Mouse (Mus musculus) G1E-ER4 (cell line): ENCODE results near the gene Ppp1r36. TPM values are rescaled to one million over a fixed set of nuclear protein-coding genes. Genes with fewer than 3 reads are reported as not detected.

Source experiments
- GATA1 ChIP-seq: IDR thresholded peaks from one replicate; pipeline ENCODE4 v1.8.0; 2012; ENCODE audit warnings: low read length, inconsistent platforms
- polyA plus RNA-seq: library from polyadenylated mRNA; stranded (reverse); fragments of >175 nt; gene quantifications from 2 replicates; pipeline ENCODE4 v1.2.3, GENCODE M21; 2012

Gene Ppp1r36
- polyA plus RNA-seq: not detected in 2 replicates

DNA sequence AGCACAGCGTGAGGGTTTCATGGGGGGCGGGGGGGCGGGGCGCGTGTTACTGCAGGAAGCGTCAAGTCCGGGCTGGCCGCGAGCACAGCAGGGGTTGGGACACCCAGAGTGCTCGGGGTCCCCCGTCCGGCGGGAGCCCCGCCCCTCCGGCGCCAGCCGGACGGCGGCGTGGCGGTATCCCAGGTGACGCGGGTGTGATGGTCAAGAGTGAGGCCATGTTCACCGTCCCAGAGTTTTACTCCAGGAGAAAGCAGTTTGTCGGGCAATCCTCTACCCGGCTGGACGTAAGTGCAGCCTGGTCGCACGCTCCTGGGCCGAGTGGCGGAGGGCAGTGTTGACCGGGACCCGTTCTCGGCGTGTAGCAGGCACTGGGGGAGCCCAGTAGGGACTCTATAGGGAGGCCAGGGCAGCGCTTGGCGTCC, at the start of gene Ppp1r36:
TSS of gene Ppp1r36 (plus strand) at position 106 of the 422 bp plus-strand sequence.
- no peak for TF ChIP-seq GATA1

GRCm38 (mm10) chr12:76368201-76368789, 49.0 kb upstream of the Ppp1r36 start:
- TF ChIP-seq GATA1: no peak

- TF ChIP-seq GATA1: no peak
These were observed 48.5 kb upstream of the Ppp1r36 start for GRCm38 (mm10) chr12:76368790-76369205.

DNA sequence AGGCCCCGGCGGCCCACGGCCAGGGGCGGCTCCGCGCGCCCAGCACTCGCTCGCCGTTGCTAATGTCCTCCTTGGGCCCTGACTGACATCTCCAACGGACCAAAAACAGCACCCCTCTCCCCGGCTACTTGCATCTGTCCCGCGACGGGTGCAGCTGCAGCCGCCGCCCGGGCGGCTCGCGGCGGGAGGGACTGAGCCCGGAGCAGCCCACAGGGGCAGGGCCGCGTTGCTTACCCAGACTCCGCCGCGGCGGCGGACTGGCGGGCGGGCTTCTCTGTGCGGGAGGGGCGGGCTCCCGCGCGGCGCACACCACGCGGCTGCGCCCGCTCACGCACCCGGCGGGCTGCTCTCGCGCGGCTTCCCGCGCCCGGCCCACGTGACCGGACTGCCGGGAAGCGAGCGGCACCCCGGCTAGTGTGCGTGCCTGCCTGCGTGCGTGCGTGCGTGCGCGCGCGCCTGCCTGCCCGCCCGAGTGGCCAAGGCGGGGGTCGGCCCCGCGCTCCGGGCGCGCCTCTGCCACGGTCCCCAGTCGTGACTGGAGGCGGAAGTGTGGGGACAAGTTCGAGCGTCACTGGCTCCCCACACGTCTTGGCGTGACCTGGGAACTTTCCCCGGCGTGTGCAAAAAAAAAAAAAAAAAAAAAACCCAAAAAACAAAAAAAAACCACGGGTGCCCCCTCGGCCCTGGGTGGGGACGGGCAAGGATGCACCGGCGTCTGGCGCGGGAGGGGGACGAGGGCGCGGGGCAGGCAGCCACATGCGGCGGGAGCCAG, 47.9 kb upstream of the Ppp1r36 start, which contains the start of gene Zbtb25:
TSS of gene Zbtb25 (minus strand) at position 397 of the 772 bp plus-strand sequence.
- TF ChIP-seq GATA1: no peak

DNA sequence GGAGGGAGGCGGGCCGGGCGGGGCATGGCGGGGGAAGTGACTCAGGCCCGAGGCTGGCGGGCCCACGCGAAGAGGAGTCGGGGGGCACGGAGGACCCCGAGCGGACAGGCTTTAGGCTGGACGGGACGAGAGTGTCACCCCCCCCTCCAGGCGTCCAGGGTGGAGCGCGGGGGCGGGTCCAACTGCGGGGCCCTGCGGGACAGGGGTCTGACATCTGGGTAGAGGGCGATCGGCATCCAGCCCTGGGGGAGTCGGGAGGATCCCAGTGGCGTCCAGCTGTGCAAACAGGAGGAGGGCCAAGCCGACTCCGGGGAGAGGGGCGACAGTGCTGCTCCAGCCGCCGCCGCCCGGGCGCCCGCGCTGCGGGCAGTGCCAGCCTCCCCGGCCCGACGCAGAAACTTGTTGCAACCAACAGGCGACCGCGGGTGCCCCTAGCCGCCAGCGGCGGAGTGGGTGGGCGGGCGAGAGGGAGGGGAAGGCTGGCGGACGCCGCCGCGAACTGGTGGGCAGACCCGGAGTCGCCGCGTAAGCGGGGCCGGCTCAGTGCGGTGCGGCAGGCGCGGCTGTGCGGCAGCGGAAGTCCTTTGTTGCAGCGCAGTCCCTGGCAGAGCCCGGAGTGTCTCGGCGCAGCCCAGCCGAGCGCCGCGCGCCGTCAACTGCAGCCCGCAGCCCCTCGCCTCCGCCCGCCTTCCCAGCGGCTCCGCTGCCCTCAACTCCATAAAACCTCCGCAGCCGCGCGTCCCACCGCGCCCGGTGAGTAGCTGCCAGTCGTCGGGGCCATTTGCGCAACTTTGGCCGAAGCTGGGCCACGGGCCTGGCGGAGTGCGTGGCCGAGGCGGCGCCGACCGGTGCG, 47.1 kb upstream of the Ppp1r36 start, which contains the start of gene Zbtb1:
TSS of gene Zbtb1 (plus strand) at position 289 of the 853 bp plus-strand sequence.
- TF ChIP-seq GATA1: no peak

DNA sequence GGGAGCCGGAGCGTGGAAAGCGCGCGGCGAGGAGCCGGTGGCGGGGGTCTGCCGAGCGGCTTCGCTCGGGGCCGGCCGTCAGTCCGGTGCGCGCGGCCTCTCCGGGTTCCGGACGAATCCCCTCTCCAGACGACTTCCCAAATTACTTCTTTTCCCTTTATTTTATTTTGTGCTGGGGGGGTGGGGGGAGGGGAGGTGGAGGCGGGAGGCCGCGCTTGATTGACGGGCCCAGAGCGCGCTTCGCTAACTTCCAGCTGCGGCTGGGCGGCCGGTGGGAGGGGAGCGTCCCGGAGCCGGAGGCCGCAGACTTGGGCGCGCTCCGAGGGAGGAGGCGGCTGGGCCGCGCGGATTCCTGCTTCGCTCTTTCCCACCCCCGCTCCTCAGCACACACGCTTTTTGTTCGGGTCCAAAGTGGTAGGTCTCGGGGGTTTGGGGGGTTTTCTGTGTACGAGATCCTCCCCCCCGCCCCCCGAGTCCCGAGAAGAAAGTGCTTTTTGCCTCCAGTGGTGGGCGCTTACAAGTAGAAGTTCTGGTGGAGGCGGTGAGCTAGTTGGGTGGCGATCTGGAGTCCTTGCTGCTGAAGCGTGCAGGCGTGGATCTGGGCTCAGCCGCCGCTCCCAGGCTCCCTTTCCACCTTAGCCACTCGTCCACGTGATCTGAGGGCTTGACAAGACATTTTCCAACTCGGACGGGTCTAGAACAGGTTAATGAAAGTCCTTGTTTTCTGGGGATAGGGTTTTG, 46.3 kb upstream of the Ppp1r36 start:
- TF ChIP-seq GATA1: no peak

DNA sequence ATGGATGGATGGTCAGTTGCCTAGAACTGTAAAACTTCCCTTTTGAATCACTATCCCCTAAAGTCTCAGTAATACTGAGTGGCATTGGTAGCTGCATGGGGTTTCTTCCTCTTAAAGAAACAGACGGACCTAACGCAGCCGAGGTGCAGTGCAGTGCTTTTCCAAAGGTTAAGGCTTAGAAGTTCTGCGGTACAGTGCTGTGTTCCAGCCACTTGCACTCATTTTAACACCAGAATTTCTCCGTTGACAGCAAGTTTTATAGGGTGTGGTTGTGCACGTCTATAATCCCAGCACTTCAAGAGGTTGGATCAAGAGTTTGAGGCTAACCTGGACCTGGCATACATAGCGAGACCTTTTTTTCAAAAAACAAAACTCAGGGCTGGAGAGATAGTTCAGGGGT, 45.3 kb upstream of the Ppp1r36 start:
- TF ChIP-seq GATA1: no peak

DNA sequence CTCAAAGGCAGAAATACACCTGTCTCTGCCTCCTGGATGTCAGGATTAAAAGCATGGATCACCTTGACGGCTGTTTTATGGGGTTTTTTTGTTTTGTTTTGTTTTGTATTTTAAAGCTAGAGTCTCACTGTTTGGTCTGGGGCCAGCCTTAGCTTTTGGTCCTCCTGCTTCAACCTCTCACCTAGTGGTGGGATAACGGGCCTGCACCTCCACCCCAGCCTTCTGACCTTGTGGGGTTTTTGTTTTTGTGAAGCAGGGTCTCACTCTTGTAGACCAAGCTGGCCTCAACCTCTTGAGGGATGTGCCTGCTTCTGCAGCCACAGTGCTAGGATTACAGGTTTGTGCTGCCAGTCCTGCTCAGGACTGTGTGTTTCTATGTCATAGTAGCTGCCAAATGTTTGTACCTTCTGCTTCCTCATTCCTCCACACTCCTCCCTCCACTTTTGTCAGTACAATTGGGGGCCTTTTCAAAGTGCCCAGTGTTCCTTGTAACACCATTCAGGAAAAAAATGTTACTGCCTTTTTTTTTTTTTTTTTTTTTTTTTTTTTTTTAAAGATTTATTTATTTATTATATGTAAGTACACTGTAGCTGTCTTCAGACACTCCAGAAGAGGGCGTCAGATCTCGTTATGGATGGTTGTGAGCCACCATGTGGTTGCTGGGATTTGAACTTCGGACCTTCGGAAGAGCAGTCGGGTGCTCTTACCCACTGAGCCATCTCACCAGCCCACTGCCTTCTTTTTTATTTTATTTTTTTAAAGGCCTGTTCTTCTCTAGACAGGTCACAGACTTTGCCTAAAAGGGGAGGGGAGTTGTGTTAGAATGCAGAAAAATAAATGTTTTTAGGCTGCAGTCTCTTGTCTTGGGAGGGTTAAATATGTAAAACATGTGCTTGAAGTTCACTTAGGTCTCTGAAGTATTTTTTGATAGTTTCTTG, 44.2 kb upstream of the Ppp1r36 start:
- no peak for TF ChIP-seq GATA1

- TF ChIP-seq GATA1: no peak
These were observed 43.3 kb upstream of the Ppp1r36 start for GRCm38 (mm10) chr12:76373991-76374390.

- TF ChIP-seq GATA1: no peak
These were observed 42.4 kb upstream of the Ppp1r36 start for GRCm38 (mm10) chr12:76374911-76375310.

DNA sequence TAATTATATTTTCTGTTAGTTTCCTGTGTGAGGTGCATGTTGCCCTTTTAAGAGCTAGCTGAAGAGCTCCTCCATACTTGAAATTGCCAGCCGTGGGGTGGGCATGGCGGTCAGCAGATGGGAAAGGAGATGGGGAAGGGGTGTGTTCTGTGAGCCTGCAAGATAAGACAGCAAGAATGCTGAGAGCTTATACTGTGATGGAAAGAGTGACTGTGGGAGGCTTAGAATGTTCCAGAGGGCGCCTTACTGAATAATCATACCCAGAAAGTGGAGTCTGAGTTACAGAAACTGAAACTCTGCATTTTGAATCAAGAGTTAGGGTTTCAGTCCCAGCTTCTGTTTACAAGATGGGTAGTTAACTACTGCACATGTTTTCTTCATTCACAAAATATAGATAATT, 41.8 kb upstream of the Ppp1r36 start:
- no peak for TF ChIP-seq GATA1

DNA sequence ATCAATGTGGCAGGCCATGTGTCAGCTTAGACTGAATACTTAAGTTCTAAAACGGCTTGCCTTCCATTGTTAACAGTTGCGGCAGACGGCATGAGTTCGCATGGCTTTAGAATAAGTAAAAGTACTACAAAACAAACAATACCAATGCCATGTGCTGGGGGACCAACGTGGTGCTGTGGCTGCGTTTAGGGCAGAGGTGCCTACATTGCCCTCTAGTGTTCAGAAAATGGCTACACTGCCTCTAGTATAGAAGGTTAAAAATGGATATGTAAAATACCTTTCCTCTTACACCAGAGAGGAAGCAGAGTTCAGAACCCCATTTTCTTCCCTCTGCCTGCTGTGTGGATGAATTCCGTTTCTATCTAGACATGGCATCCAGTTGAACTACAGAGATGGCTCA, 40.7 kb upstream of the Ppp1r36 start:
- TF ChIP-seq GATA1: no peak

- TF ChIP-seq GATA1: no peak
These were observed 40.3 kb upstream of the Ppp1r36 start for GRCm38 (mm10) chr12:76377059-76377458.

DNA sequence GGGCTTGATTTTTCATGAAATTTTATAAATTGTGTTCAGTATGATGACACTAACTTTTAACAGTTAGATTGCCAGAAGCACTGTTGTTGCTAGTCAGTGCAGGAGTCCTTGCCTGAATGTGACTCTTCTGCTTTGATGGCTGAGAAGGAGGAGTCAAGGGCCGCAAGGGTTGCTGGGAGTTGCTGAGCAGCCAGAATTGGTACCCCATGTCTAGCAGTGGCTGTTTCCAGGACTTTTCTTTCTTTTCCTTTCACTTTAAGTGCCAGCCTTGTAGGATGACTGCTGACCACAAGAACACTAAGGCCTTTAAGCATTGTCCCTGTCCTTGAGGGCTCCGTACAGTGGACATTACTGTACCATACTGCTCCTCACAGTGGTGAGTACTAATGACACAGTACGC, 39.6 kb upstream of the Ppp1r36 start:
- no peak for TF ChIP-seq GATA1
